Mouse (Mus musculus) brain, embryonic 18.5 days (tissue): ENCODE measurements around the gene Atad5.

Experiments
- DNase-seq: peaks from one replicate; pipeline ENCODE4 v3.0.0-alpha.2; 2012; ENCODE audit warnings: low read depth, low spot score

Gene Atad5

GRCm38 (mm10) chr11:80080826-80081728 is 8.1 kb upstream of the Atad5 start, which contains the start of gene Crlf3:
Gene Crlf3 (minus strand): TSS chr11:80080991.
- peak; percentile 62 for DNase-seq

GRCm38 (mm10) chr11:80081786-80082319 is 7.3 kb upstream of the Atad5 start:
- DNase-seq = no peak

GRCm38 (mm10) chr11:80085356-80086055 is 3.7 kb upstream of the Atad5 start:
- no peak for DNase-seq

GRCm38 (mm10) chr11:80086844-80087243 is 2.4 kb upstream of the Atad5 start:
- no peak for DNase-seq

GRCm38 (mm10) chr11:80089817-80090214 is 616 bp downstream of the Atad5 start:
- DNase-seq = no peak

GRCm38 (mm10) chr11:80090555-80091164 is 1.5 kb downstream of the Atad5 start:
- no peak for DNase-seq

- DNase-seq = no peak
Measured at GRCm38 (mm10) chr11:80098444-80099056, 9.3 kb downstream of the Atad5 start.

GRCm38 (mm10) chr11:80101298-80101697 is 12.1 kb downstream of the Atad5 start:
- no peak for DNase-seq

- no peak for DNase-seq
Measured at GRCm38 (mm10) chr11:80104407-80104806, 15.2 kb downstream of the Atad5 start.

- DNase-seq = no peak
Measured at GRCm38 (mm10) chr11:80116411-80116810, 27.2 kb downstream of the Atad5 start.

GRCm38 (mm10) chr11:80132050-80132449 is 42.9 kb downstream of the Atad5 start:
- DNase-seq = no peak

- no peak for DNase-seq
Measured at GRCm38 (mm10) chr11:80134744-80135143, 45.5 kb downstream of the Atad5 start.

GRCm38 (mm10) chr11:80135954-80136683 is 46.9 kb downstream of the Atad5 start:
- no peak for DNase-seq

GRCm38 (mm10) chr11:80136786-80137185 is 47.6 kb downstream of the Atad5 start:
- DNase-seq = no peak

GRCm38 (mm10) chr11:80137773-80138172 is 48.6 kb downstream of the Atad5 start:
- no peak for DNase-seq

GRCm38 (mm10) chr11:80141825-80142521 is 52.8 kb downstream of the Atad5 start, which contains the start of gene Tefm:
Gene Tefm (minus strand): TSS chr11:80142175.
- peak; percentile 77 for DNase-seq

GRCm38 (mm10) chr11:80142872-80143271 is 53.7 kb downstream of the Atad5 start:
- DNase-seq = no peak

- no peak for DNase-seq
Measured at GRCm38 (mm10) chr11:80145787-80146275, 56.6 kb downstream of the Atad5 start.

GRCm38 (mm10) chr11:80147748-80148147 is 58.5 kb downstream of the Atad5 start:
- no peak for DNase-seq

GRCm38 (mm10) chr11:80148313-80148712 is 59.1 kb downstream of the Atad5 start:
- DNase-seq = no peak
